Mouse (Mus musculus): ENCODE measurements around the gene Sept12.

DNA sequence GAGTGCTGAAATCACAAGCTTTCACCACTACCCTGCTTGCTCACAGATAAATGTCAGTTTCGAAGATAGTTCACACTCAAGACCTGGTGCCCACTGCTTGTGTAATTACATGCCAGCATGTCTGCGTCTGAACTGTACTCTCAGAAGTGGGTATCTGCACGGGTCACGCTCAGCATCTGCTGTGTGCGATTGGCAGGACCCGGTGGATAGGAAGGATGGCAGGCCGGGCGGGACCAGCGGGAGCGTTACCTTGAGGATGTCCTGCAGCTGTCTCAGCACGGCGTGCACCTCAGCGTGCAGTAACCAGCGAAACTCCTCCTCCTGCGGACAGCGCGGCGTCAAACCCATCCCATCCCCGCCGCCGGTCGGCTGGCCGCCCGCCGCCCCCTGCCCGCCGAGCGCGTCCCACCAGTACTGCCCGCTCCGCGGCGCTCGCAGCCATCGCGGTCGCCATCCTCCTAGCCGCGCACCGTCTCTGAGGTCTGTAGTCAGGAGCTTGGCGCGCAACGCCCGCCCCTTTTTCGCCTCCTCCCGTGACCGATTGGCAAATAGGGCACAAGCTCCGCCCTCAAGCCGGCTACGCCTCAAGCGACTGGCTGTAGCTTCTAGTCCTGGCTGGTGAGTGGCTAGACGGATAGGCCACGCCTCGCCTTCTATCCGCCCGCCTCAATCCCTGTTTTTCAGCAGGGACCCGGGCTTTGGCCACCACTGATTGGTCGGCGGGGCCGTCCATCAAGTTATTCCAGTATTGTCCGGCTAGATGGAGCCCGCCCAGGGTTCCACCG is 15.6 kb upstream of the Sept12 start, which contains the start of gene Rogdi:
- no peak for TF ChIP-seq TAL1 (IDR thresholded peaks at IDR 0.05; ENCODE audit: low read length)
- no peak for TF ChIP-seq GATA1 (IDR thresholded peaks at IDR 0.05; ENCODE audit: low read length)
